ENCODE assay signal across 24 mouse cellular contexts in the genomic region with DNA sequence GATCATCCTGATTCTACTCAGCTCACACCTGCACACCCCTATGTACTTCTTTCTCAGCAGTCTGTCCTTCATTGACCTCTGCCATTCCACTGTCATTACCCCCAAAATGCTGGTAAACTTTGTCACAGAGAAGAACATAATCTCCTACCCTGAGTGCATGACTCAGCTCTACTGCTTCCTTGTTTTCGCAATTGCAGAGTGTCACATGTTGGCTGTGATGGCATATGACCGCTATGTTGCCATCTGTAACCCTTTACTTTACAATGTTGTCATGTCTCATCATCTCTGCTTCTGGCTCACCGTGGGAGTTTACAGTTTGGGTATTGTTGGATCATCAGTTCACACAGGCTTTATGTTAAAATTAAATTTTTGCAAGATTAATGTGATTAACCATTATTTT. TPM values are rescaled to one million over a fixed set of nuclear protein-coding genes. Genes with fewer than 3 reads are reported as not detected.
DNase-seq lines count a peak whose midpoint lies in the region; ATAC-seq lines count a peak whose summit lies in the region.
"Had no signal": no experiment of that assay in that cellular context is flagged by ENCODE, and none has a peak within 500 bp of the region (broad histone marks: within the 10 kb centered on the region; RNA-seq: fewer than 3 reads in every experiment).

No protein-coding gene starts in this region.

- ATAC-seq in granulocyte monocyte progenitor cell, adult 5-6 weeks (replicated peaks; ENCODE audit: poor library complexity, severe bottlenecking): peak; percentile 97
- peak; percentile 93 for ATAC-seq in megakaryocyte progenitor cell, adult 5-6 weeks (replicated peaks; ENCODE audit: poor library complexity)
- ATAC-seq: forebrain, embryonic 13.5 days; forebrain, postnatal 0 days had no signal

- DNase-seq in lung, postnatal 36 days: peak; percentile 28
- no peak for DNase-seq in lung, postnatal 4 days
- no peak for DNase-seq in thymus, postnatal 0 days (ENCODE audit: low spot score)
- no peak for DNase-seq in urinary bladder, postnatal 25 days (ENCODE audit: low spot score)
- no peak for DNase-seq in adrenal gland, adult (ENCODE audit: inconsistent age in 2 of 2, low spot score in 1 of 2)
- DNase-seq: adrenal gland, postnatal 14 days; cerebellum, adult 18-20 months; cerebellum, postnatal 14 days; forebrain, postnatal 0 days; gastrocnemius, postnatal 14 days had no signal

RNA-seq across cellular contexts. Expression of a gene that starts 2.8 kb away (rescaled TPM):
- total RNA-seq in granulocyte monocyte progenitor cell, adult 5-6 weeks (2014; fragmentation: Nextera tagmentation): not detected in 2 replicates
- not detected in 2 replicates for total RNA-seq in granulocyte monocyte progenitor cell, adult 5-6 weeks (2017)
- total RNA-seq in megakaryocyte progenitor cell, adult 5-6 weeks (2015): not detected in 2 replicates
- not detected in 2 replicates for total RNA-seq in megakaryocyte progenitor cell, adult 5-6 weeks (2017)
- not detected in 2 replicates for polyA plus RNA-seq in thymus, postnatal 0 days (2015; fragmentation: Nextera tagmentation; extraction: Ambion mirVana)
- total RNA-seq: adrenal gland, postnatal 14 days; CH12.LX; forebrain, postnatal 0 days; gastrocnemius, adult 18-20 months; gastrocnemius, postnatal 14 days; heart, adult 8-10 months; heart, postnatal 25 days had no signal
- polyA plus RNA-seq: cortical plate, adult 2 months; embryonic facial prominence, embryonic 13.5 days; forebrain, embryonic 13.5 days; forebrain, postnatal 0 days; gonadal fat pad, adult 2 months; heart, embryonic 12.5 days; heart, embryonic 16.5 days; hindbrain, embryonic 11.5 days; hindbrain, embryonic 15.5 days had no signal

RNA-seq across cellular contexts. Expression of a gene that starts 27.4 kb away (rescaled TPM):
- not detected in 2 replicates for total RNA-seq in granulocyte monocyte progenitor cell, adult 5-6 weeks (2014; fragmentation: Nextera tagmentation)
- total RNA-seq in granulocyte monocyte progenitor cell, adult 5-6 weeks (2017): not detected in 2 replicates
- total RNA-seq in megakaryocyte progenitor cell, adult 5-6 weeks (2015): not detected in 2 replicates
- not detected in 2 replicates for total RNA-seq in megakaryocyte progenitor cell, adult 5-6 weeks (2017)
- polyA plus RNA-seq in thymus, postnatal 0 days (2015; fragmentation: Nextera tagmentation; extraction: Ambion mirVana): not detected in 2 replicates
- total RNA-seq: adrenal gland, postnatal 14 days; CH12.LX; forebrain, postnatal 0 days; gastrocnemius, adult 18-20 months; gastrocnemius, postnatal 14 days; heart, adult 8-10 months; heart, postnatal 25 days had no signal
- polyA plus RNA-seq: cortical plate, adult 2 months; embryonic facial prominence, embryonic 13.5 days; forebrain, embryonic 13.5 days; forebrain, postnatal 0 days; gonadal fat pad, adult 2 months; heart, embryonic 12.5 days; heart, embryonic 16.5 days; hindbrain, embryonic 11.5 days; hindbrain, embryonic 15.5 days had no signal

RNA-seq across cellular contexts. Expression of a gene that starts 41.9 kb away (rescaled TPM):
- not detected in 2 replicates for total RNA-seq in granulocyte monocyte progenitor cell, adult 5-6 weeks (2014; fragmentation: Nextera tagmentation)
- not detected in 2 replicates for total RNA-seq in granulocyte monocyte progenitor cell, adult 5-6 weeks (2017)
- total RNA-seq in megakaryocyte progenitor cell, adult 5-6 weeks (2015): not detected in 2 replicates
- not detected in 2 replicates for total RNA-seq in megakaryocyte progenitor cell, adult 5-6 weeks (2017)
- polyA plus RNA-seq in thymus, postnatal 0 days (2015; fragmentation: Nextera tagmentation; extraction: Ambion mirVana): not detected in 2 replicates
- total RNA-seq: adrenal gland, postnatal 14 days; CH12.LX; forebrain, postnatal 0 days; gastrocnemius, adult 18-20 months; gastrocnemius, postnatal 14 days; heart, adult 8-10 months; heart, postnatal 25 days had no signal
- polyA plus RNA-seq: cortical plate, adult 2 months; embryonic facial prominence, embryonic 13.5 days; forebrain, embryonic 13.5 days; forebrain, postnatal 0 days; gonadal fat pad, adult 2 months; heart, embryonic 12.5 days; heart, embryonic 16.5 days; hindbrain, embryonic 11.5 days; hindbrain, embryonic 15.5 days had no signal

RNA-seq across cellular contexts. Expression of a gene that starts 43.7 kb away (rescaled TPM):
- total RNA-seq in granulocyte monocyte progenitor cell, adult 5-6 weeks (2014; fragmentation: Nextera tagmentation): not detected in 2 replicates
- total RNA-seq in granulocyte monocyte progenitor cell, adult 5-6 weeks (2017): not detected in 2 replicates
- total RNA-seq in megakaryocyte progenitor cell, adult 5-6 weeks (2015): not detected in 2 replicates
- not detected in 2 replicates for total RNA-seq in megakaryocyte progenitor cell, adult 5-6 weeks (2017)
- polyA plus RNA-seq in thymus, postnatal 0 days (2015; fragmentation: Nextera tagmentation; extraction: Ambion mirVana): not detected in 2 replicates
- total RNA-seq: adrenal gland, postnatal 14 days; CH12.LX; forebrain, postnatal 0 days; gastrocnemius, adult 18-20 months; gastrocnemius, postnatal 14 days; heart, adult 8-10 months; heart, postnatal 25 days had no signal
- polyA plus RNA-seq: cortical plate, adult 2 months; embryonic facial prominence, embryonic 13.5 days; forebrain, embryonic 13.5 days; forebrain, postnatal 0 days; gonadal fat pad, adult 2 months; heart, embryonic 12.5 days; heart, embryonic 16.5 days; hindbrain, embryonic 11.5 days; hindbrain, embryonic 15.5 days had no signal

RNA-seq across cellular contexts. Expression of a gene that starts 51.0 kb away (rescaled TPM):
- total RNA-seq in granulocyte monocyte progenitor cell, adult 5-6 weeks (2014; fragmentation: Nextera tagmentation): not detected in 2 replicates
- total RNA-seq in granulocyte monocyte progenitor cell, adult 5-6 weeks (2017): not detected in 2 replicates
- total RNA-seq in megakaryocyte progenitor cell, adult 5-6 weeks (2015): not detected in 2 replicates
- not detected in 2 replicates for total RNA-seq in megakaryocyte progenitor cell, adult 5-6 weeks (2017)
- polyA plus RNA-seq in thymus, postnatal 0 days (2015; fragmentation: Nextera tagmentation; extraction: Ambion mirVana): not detected in 2 replicates
- total RNA-seq: adrenal gland, postnatal 14 days; CH12.LX; forebrain, postnatal 0 days; gastrocnemius, adult 18-20 months; gastrocnemius, postnatal 14 days; heart, adult 8-10 months; heart, postnatal 25 days had no signal
- polyA plus RNA-seq: cortical plate, adult 2 months; embryonic facial prominence, embryonic 13.5 days; forebrain, embryonic 13.5 days; forebrain, postnatal 0 days; gonadal fat pad, adult 2 months; heart, embryonic 12.5 days; heart, embryonic 16.5 days; hindbrain, embryonic 11.5 days; hindbrain, embryonic 15.5 days had no signal
